Mouse (Mus musculus) c-Kit-positive CD71-positive TER-119-positive erythroid progenitor cells, embryonic 14.5 days (primary cell): ENCODE results near the gene Hic1.

ENCODE experiments used
- DNase-seq: peaks from one replicate; pipeline ENCODE4 v3.0.0-alpha.2; 2013; ENCODE audit warnings: low spot score

Hic1 gene

GRCm38 (mm10) chr11:75118141-75118540 lies 51.2 kb downstream of the Hic1 start:
- no peak for DNase-seq

GRCm38 (mm10) chr11:75116379-75116778 lies 52.9 kb downstream of the Hic1 start:
- DNase-seq: no peak
